Mouse (Mus musculus) gastrocnemius, postnatal 10 days (tissue): Measurements from ENCODE around the gene Rab3c. TPM values are rescaled to one million over a fixed set of nuclear protein-coding genes. Genes with fewer than 3 reads are reported as not detected.

Source experiments
- DNase-seq: peaks from one replicate; pipeline ENCODE4 v3.0.0; 2021; ENCODE audit warnings: mixed read lengths
- total RNA-seq, 2 experiments: library from RNA; stranded (reverse); gene quantifications; 2 replicates each; pipeline ENCODE4 v1.2.3; 2021

The Rab3c gene
- total RNA-seq, 2 experiments from 2014 or later = 0.16 to 0.25 TPM

DNA sequence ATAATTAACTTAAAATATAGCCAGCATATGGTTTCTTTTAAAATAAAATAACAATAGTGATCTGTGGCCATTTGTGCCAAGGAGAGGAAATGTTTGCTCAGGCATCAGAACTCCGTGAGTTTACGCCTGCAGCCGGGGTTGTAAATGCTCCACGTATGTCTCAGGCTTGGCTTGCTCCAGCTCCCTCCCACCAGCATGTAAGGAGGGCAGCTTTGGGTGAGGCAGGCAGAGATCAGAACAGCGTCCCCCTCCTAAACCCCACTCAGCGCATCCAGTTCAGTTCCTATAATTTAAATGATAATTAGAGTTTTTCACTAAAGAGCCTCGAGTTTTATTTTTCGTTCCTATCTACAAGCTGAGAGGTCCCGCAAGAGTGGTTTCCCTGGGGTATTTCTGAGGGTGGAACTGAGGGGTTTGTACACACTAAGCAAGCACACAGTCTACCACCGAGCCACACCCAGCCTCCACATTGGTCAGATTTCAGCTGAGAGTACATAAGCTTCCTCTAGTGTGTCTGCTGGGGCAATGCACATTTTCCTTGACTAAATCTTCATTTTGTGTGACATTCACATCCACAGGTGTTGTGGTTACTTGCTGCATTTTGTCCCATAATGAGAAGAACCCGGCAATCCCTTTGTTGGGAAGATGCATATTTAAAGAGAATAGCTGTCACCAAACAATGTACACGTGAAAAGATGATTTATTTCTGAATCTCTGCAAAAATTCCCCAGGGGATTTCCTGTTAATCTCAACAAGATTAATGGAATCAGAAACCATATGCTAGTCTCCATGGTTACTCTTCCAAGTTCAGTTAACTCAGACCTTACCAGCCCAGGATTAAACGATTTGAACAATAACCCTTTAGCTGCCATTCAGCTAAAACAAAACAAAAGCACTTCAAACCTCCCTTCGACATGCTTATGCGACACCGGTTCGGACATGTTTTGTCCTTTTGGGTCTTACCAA, 186.8 kb downstream of the Rab3c start:
- no peak for DNase-seq

DNA sequence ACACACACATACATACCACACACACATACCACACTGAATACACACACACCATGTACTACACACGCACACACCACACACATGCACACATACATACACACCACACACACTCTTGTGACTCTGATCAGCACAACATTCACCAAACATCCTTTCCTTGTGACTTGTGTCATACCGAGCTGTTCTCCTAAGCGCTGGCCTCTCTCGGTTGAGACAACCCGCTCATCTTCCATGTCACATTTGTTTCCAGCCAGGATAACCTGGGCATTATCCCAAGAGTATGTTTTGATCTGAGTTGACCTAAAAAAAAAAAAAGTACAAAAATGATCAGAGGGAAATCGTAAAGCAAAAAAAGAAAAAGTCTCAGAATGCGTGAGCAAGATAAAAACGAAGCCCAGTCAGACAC, 196.8 kb downstream of the Rab3c start:
- no peak for DNase-seq

DNA sequence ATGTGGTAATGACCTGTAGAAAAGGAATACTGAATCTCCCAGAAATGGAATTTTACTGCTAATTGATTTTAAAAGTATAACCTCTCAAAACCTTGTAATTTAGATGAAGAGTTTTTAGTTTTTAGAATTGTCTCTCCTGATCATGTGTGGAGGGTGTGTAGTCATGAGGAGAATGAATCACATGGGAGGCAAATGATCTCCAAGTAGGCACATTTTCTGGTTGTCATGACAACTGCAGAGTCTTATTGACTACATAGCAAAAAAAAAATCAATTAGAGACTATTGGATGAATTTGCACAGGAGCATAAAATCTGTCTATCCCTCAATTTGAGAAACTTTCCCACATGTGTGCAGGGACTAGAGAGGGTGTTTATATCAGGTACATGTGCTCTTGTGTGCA, 199.6 kb downstream of the Rab3c start:
- DNase-seq = no peak

DNA sequence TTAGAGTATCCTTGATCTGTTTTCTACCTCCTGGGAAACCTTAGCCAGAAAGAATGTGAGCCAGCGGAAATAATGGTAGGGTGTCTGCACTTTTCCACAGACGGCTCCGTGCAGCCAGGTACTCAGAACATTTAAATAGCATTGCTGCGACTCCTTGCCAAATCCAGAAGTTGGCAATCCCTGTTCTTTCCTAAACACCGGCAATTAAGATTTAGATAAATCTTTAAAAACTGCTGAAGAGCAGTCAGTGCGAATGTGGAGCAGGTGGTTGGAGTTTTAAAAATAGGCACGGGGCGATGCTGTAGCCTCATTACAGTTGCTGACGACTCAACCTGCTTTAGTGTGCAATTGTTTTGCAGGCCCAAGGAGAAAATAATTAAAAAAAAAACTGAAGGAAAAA, 205.2 kb downstream of the Rab3c start:
- no peak for DNase-seq

DNA sequence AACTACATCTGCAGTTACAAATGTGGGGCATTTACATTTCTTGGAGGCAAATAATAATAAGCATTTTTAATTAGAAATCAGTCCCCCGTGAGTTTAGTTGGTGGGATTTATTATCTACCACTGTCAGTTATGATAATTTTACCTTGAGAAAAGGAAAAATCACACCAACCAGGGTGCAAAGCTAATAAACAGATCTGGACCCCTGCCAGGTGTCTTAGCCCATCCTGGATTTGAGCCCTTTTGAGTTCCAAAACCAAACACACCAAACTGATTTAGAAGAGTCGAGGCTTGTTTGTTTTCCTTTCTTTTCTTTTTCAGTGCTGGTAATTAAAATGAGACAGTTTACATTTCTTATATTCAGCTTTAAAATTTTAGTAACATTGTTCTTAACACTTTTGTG, 206.6 kb downstream of the Rab3c start:
- no peak for DNase-seq

DNA sequence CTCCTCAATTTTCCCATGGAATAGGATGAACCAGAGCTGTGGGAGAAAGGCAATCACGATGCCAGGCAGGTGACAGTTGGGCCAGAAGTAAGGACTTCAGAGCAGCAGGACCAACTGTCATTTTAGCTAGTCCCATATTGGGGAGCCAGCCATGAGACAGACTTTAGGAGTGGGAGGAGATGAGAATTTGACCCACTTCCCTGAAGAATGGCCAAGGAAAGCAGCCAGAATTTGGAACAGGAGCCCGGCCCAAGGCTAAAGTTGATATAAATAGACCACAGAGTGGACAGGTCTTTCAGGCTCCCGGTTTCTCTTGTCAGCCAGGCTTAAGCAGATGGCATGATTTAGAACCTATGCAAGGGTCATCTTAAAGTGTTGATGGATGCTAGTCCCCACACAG, 213.6 kb downstream of the Rab3c start:
- peak; percentile 10 for DNase-seq

DNA sequence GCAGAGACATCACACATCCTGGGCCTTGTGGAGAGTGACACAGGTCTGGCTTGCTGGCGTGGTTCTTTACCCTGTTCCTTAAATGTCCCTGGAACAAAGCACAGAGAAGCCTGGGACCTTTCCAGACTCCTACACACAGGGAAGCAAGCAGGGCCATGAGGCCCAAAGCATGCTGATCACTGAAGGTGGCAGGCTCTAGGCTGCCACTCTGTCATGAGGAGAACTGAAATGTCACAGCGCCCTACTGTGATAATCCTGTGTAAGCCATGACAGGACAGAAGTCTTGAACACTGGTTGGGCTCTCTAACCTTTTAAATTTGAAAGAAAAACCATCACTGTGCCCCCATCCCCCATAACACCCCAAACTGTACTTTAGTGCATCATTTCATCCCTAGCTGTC, 214.1 kb downstream of the Rab3c start:
- DNase-seq = no peak

DNA sequence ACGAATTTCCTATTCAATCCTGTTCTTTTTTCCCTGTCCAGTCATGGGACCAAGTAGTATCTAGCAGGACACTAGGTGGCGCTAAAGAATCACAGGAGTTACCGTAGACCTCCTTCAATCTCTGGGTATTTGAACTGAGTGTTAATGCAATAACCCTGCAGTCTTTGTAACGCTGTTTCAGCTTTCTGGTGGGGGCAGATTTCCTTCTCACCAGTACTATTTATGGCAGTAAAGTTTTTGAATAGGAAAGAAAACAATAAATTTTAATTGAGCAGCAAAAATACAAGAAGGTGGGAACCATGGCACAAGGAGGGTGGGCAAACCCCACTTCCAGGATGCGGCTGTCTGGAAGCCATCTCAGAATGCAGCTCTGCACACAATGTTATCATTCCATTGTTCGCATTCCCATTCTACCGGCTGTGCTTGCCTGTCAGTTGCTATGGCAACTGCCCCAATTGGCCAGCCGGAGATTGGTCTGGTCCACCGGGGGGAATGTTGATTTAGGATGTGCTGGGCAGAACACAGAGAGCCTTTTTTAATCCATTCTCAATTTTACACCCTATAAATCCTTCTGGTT, 217.9 kb downstream of the Rab3c start:
- peak; percentile 63 for DNase-seq

DNA sequence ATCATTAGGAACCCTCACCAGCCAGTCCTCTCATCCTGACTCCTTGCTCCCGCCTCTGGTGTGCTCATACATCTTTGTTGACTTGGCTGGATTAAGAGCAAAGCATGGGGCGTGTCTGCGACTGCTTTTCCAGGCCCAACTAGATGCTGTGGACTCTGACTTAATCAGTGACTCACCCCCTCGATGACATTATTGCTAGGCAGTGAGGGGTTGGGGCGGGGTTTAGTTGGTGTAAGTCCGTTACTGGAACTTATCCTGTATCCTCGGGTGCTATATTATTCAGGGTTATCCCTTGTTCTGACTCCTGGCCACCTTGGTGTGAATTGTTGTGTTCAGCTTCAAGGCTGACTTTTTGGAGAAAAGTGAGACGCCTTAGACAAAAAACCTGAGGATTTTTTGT, 218.5 kb downstream of the Rab3c start:
- DNase-seq = no peak

DNA sequence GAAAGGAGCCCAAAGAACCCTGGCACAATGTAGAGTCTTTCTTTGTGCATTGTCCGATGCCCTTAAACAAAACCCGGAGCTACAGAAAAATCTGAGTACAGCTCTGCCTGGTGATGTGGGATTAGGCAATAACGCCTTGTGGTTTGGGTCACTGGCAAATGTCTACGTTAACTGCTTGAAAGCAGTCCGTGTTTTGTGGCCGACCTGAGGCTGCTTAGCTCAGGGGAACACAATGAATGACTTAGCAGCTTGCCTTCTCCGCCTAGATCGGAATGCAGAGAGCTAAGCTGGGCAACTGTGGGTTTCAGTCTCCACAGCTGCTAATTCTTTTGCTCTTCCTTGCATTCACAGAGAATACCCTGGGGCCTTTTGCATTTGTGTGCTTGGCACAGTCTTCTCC, 226.3 kb downstream of the Rab3c start:
- DNase-seq = no peak

DNA sequence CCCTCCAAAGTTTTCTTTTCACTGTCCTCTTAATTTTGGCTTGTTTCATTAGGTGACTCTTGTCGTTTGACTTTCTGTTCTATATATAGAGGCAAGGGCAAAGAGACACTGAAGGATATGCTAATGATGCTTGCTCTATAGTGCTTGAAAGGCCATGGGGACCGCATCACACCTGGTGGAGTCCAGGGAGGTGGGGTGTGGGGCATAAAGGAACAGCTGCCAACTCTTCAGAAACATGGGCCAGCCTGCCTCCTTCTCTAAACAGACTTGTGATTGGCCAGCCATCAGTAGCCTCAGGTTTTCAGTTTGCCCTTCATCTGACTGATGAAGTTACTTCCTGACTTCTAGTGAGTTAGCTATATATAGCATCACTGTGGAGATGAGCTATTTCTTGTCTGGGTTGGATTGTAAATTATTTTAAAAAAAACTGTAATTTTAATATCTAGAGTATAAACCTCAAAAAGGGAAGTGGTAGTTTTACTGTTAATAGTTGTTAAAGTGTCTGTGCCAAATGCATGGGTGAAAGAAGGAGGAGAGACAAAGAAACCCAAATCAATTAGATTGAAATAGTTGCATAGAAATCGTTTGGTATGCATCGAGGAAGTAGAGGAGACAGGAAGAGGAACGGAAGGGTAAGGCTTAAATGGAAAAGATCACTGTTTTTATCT, 231.9 kb downstream of the Rab3c start:
- no peak for DNase-seq

DNA sequence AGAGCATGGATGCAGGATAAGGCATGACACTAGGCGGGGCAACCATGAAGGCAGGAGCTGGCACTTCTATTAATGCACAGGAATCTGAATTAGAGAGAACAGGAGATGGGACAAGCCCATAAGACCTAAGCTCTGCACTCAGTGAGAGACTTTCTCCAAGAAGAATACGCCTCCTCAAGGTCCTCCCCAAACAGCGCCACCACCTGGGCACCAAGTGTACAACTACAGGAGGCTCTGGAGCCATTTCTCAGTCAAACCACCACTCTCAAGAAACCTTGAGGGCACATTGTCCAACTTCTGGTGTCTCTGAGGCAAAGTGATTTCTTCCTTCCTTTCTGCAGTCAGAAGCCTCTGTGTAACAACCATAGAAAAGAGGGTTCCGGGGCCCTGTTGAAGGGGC, 236.4 kb downstream of the Rab3c start:
- DNase-seq = no peak

DNA sequence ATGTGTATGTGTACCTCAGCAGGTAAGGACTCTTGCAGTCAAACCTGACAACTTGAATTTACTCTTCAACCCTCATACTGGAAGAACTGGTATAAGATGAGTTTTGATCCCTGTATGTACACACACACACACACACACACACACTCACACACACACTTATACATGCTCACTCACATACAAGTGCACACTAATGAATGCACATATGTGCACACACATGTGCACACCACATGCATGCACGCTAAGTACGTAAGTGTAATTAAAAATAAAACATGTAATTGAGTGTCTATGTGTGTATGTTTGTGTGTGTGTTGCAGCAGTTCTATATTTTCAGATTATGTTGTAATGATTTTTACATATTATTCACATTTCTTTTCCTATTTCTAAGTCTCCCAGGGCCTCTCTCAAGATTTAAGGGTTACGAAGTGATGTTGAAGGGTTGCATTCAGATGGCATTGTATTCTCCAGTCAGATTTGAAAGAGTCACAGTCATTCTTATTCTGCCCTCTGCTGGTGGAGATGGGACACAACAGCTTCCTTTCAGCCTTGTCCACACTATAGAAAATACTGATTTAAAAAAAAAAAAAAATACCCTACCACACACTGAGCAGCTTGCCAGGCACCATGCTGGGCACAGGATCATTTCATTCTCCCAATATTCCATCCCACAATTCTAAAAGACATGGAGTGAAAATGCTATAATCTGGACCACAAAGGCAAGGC, 240.9 kb downstream of the Rab3c start:
- no peak for DNase-seq

DNA sequence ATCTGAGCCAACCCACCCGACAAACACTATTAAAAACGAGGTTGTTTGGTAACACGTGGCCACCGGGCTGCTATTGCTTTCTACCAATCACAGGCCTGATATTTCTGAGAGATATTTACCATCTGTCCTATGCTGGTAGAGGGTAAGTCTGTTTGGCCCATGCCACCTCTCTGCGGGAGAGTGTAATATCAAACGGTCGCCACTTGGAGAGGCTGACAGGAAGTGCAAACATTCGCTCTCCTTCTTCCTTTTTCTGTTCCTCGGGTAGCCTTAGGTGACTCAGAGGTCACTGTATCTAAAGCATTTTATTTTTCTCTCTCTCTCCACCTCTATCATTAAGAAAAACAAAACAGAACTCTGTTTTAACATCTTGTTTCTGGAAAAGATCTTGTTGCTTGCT, 241.6 kb downstream of the Rab3c start:
- DNase-seq = no peak

DNA sequence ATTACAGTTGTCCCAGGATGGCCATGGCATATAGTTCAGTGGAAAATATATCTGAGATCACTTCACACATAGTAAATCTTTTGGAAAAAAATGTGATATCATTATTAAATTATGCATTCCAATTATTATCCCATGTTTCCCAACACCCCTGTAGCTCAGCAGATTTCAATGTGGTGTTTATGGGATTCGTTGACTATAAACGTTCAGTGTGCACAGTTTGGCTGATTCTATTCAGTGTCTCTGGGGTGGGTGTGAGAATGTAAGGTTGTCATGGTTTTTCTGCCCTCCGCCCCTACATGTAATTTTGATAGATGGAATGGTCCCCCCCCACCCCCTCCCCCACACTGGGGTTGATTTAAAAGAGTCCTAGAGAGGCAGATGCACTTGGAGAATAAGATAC, 242.3 kb downstream of the Rab3c start:
- no peak for DNase-seq

DNA sequence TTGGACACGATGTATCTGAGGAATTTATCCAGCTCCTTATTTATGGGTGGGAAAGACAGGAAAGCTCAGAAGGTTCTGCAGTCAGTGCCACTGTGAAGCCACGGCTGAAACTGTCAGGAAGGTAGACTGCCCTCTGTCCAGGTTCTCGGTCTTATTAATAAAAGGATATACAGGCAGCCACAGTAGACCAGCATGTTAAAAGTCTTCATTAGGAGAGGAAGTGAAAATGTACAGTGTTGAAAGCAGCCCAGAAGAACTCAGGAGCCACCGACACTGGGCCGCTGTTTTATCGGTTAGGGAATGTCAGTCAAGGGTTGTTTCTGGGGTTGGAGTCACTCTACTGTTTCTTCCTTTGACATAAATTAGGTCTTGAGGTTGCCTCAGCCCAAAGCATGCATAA, 245.9 kb downstream of the Rab3c start:
- DNase-seq = no peak

DNA sequence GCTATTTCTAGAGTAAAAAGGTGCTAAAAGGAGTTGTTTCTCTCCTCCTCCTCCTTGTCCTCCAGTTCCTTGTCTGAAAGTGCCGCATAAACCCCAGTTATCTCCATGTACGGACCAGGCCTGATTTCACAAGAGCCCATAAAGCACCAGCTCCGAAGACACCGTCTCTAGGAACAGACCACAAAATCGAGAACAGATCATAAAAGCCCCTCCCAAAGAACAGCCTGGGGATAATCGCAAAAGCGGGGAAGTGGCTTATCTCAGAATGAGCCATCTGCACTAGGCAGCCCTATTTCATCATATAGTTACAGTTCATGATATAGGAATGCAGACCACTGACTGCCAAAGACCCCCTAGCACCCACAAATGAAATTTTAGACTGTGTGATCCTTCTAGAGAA, 246.8 kb downstream of the Rab3c start:
- DNase-seq = no peak

DNA sequence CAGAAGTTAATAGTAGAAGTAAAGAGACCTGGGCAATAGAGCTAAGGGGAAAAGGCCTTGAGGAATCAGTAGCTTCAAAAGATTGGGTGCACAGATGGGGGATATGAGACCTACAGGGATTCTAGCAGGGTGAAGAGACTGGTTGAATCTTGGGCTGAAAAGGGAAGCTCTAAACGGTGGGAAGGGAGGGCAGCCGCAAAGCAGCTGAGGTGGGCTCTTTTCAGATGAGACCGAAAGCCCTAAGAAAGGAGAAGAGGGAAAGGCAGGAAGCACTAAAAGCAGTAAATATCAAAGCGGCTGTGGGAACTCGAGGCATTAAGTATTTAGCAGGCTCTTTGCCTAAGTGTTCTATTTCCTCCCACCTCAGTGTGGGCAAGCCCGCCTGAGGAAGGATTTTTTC, 248.9 kb downstream of the Rab3c start:
- no peak for DNase-seq

DNA sequence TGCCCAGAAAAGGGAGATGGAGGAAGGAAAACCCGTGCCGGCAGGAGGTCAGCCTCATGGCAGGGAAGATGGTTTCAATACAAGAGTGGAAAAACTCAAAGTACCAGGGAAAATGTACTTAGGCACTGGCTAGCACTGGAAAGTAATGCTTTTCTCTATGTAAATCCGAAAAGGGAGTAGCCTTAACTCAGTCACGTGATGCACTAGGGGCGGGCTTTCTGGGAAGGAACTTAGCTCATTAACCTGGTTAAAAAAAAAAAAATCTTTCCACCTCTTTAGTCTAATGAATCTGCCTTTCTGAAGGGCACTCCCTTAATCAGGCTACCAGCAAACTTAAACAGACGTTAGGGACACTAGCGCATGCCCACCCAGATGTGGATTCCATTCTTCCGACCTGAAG, 249.7 kb downstream of the Rab3c start:
- DNase-seq = no peak

DNA sequence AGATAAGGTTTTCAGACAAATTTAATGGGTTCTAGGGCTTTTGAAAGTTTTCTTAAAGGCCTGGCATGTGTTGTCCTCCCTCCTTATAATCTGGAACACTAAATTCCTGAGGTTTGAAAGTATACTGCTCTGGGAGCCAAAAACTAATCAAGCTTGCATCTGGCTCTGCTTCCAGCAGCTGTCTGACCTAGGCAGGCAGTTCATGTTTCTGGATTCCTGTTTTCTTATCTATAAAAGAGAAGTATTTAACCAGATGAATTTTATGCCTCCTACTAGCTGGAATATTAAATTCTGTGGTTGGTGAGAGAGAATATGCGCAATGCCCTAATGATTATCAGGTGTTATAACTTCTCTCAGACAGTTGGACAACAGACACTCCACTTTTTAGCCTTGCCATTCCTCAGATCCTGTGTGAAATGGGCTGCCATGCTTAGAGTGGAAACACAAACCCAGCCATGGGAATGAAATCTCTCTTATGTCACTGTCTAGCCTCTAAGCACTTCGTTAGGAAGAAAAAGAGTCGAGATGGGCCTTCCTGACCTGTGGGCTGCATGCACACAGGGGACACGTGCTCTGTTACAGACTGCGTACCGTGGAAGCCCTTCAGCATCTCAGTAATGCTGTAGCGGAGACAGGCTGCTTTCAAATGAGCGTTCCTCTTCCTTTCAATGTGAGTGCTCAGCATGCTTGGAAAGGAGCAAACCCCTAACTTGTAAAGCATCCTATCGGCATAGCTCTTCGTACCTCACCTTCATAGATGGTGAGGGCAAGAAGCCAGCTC, 256.2 kb downstream of the Rab3c start:
- DNase-seq = no peak

DNA sequence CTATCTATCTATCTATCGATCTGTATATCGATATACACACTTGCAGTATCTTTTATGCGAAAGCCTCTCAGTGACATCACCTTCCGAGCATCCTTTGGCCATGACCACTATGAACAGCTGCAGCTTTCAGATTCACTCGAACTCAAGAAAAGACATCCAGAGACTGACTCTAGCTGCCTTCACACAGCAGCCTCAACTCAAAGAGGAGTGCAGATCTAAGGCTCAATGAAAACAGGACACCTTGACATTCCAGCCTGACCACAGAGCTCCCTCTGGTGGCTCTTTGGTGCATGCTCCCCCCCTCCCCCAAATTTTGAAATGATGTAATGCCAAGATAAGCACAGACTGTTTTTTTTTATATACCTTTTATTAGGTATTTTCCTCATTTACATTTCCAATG, 257.8 kb downstream of the Rab3c start:
- DNase-seq = no peak

DNA sequence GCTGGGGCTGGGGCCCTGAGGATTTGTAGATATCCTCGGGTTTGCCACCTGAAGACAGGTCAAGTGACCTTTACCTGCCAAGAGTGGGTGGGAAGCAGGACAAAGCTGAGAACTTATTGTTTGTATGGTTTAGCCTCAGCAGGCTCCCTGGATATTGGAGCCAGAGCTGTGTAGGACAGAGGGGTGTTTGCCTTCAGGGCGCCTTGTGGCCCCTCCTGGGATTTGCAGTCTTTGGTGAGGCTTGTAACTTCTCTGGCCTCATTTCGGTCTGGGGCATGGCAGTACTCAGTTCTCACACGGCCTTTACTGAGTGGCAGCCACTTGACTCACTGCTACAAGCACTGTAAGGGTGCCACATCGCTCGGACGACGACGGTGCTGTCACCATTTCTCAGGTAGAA, 261.0 kb downstream of the Rab3c start:
- DNase-seq = no peak
